Mouse (Mus musculus) kidney, embryonic 16.5 days (tissue): Measurements from ENCODE around the gene Emc4. TPM values are rescaled to one million over a fixed set of nuclear protein-coding genes. Genes with fewer than 3 reads are reported as not detected.

Experiments used
- polyA plus RNA-seq: library from polyadenylated mRNA; unstranded; fragments of >200 nt; fragmentation: Nextera tagmentation; extraction: Ambion mirVana; gene quantifications from 2 replicates; pipeline ENCODE4 v1.2.1, GENCODE M21; 2015

Gene Emc4
- polyA plus RNA-seq, 1 experiment from 2014 or later = 139 TPM

Other genes starting within 250 kb of the Emc4 start
- gene Olfr1316, start 233.1 kb downstream of the Emc4 start, polyA plus RNA-seq = not detected in 2 replicates
- not detected in 2 replicates for gene Olfr1317, start 227.7 kb downstream of the Emc4 start, polyA plus RNA-seq
- gene Olfr1318, start 213.8 kb downstream of the Emc4 start, polyA plus RNA-seq = not detected in 2 replicates
- 28.0 and 30.0 TPM in 2 replicates for gene Lpcat4, start 128.6 kb downstream of the Emc4 start, polyA plus RNA-seq
- gene Nutm1, start 108.7 kb downstream of the Emc4 start, polyA plus RNA-seq = 0.04 and 0.05 TPM in 2 replicates
- gene Nop10, start 106.1 kb downstream of the Emc4 start, polyA plus RNA-seq = 225 and 243 TPM in 2 replicates
- 9.4 and 12.3 TPM in 2 replicates for gene Slc12a6, start 102.2 kb downstream of the Emc4 start, polyA plus RNA-seq
- gene Gm21985, start 101.7 kb downstream of the Emc4 start, polyA plus RNA-seq = not detected in 2 replicates
- 37.0 and 42.6 TPM in 2 replicates for gene Katnbl1, start 11.2 kb upstream of the Emc4 start, polyA plus RNA-seq
- gene Emc7, start 87.0 kb upstream of the Emc4 start, polyA plus RNA-seq = 20.0 and 21.3 TPM in 2 replicates
- gene Chrm5, start 112.7 kb upstream of the Emc4 start, polyA plus RNA-seq = 0.10 TPM in 2 replicates
- 5.2 and 7.3 TPM in 2 replicates for gene Aven, start 124.9 kb upstream of the Emc4 start, polyA plus RNA-seq